Mouse (Mus musculus): ENCODE results near the gene 1810062G17Rik.

- no peak for TF ChIP-seq GATA1 (IDR thresholded peaks at IDR 0.05; ENCODE audit: borderline replicate concordance, low read length)
- TF ChIP-seq FLI1 (IDR thresholded peaks at IDR 0.05; ENCODE audit: low read length), result no peak
Observed at GRCm38 (mm10) chr3:36480486-36480885, 4.7 kb downstream of the 1810062G17Rik start.
